ENCODE assay signal across 24 mouse cellular contexts in the genomic region with DNA sequence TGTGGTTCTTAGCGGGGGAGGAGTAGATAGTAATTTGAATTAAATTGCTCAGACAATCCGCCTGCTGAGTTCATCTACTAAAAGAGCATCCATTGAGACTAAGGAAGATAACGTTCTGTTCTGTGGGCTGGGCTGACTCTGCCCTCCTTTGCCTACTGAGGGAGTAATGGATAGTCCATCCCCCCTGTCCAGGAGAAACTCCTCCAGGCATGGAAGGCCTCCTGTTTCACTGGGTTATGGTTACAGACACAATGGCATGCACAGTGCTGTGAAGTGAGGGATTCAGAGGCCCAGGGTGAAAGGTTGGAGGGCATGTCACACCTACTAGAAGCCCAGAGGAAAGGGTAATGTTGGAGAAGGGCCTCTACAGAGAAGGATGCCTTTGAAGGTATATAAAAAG.
A peak's percentile ranks its signal among the peaks of the same experiment; 100 is the strongest.
DNase-seq lines count a peak whose midpoint lies in the region; ATAC-seq and TF ChIP-seq lines count a peak whose summit lies in the region.
"Had no signal": no experiment of that assay in that cellular context is flagged by ENCODE, and none has a peak within 500 bp of the region (broad histone marks: within the 10 kb centered on the region; RNA-seq: fewer than 3 reads in every experiment).

No protein-coding gene starts in this region.

- no peak overlapping the region for H3K4me2 ChIP-seq in forebrain, embryonic 12.5 days
- no peak overlapping the region for H3K4me2 ChIP-seq in forebrain, embryonic 11.5 days (ENCODE audit: low read depth, low read length, severe bottlenecking)
- no peak overlapping the region for H3K4me2 ChIP-seq in kidney, postnatal 0 days (ENCODE audit: low read length)
- no peak overlapping the region for H3K4me2 ChIP-seq in hindbrain, embryonic 14.5 days (replicated peaks)
- no peak overlapping the region for H3K4me2 ChIP-seq in neural tube, embryonic 14.5 days (ENCODE audit: low read depth, low read length)
- H3K4me2 ChIP-seq: heart, embryonic 15.5 days; intestine, embryonic 15.5 days; limb, embryonic 13.5 days; liver, embryonic 12.5 days had no signal

- no peaks in the 10 kb centered on the region for H3K4me1 ChIP-seq in forebrain, embryonic 12.5 days
- no peaks in the 10 kb centered on the region for H3K4me1 ChIP-seq in forebrain, embryonic 11.5 days (replicated peaks; ENCODE audit: control insufficient read depth, insufficient read depth, low read length)
- no peaks in the 10 kb centered on the region for H3K4me1 ChIP-seq in kidney, postnatal 0 days (replicated peaks; ENCODE audit: insufficient read depth, low read length)
- no peaks in the 10 kb centered on the region; the same call in 1 of the 2 replicates for H3K4me1 ChIP-seq in hindbrain, embryonic 14.5 days (replicated peaks; ENCODE audit: control insufficient read depth, insufficient read depth, low read length)
- H3K4me1 ChIP-seq in neural tube, embryonic 14.5 days (ENCODE audit: control insufficient read depth, insufficient read depth, low read length) = peaks cover 3% of the 10 kb centered on the region; the same call in 1 of the 2 replicates
- H3K4me1 ChIP-seq: heart, embryonic 15.5 days; intestine, embryonic 15.5 days; limb, embryonic 13.5 days; liver, embryonic 12.5 days; midbrain, embryonic 10.5 days had no signal

- no peak for TF ChIP-seq CTCF in kidney, postnatal 0 days (IDR thresholded peaks at IDR 0.05; ENCODE audit: low read depth)

- no peak for DNase-seq in forebrain, embryonic 11.5 days (ENCODE audit: low spot score)
- peak; percentile 73 for DNase-seq in kidney, postnatal 0 days (ENCODE audit: low spot score)
- no peak for DNase-seq in kidney, postnatal 14 days
- DNase-seq in hindbrain, embryonic 14.5 days (ENCODE audit: low spot score) = no peak
- DNase-seq in spleen, adult 18-20 months = no peak
- no peak for DNase-seq in testis, postnatal 10 days (ENCODE audit: low spot score)
- DNase-seq: adrenal gland, postnatal 10 days; cerebellum, adult 2 months; cerebellum, postnatal 36 days; gastrocnemius, postnatal 36 days; heart, adult 2 months; heart, postnatal 4 days; kidney, postnatal 4 days; lung, adult 18-20 months; lung, postnatal 10 days had no signal

- no peaks in the 10 kb centered on the region for H3K36me3 ChIP-seq in forebrain, embryonic 12.5 days (replicated peaks)
- H3K36me3 ChIP-seq in forebrain, embryonic 11.5 days (ENCODE audit: control insufficient read depth, insufficient read depth, low read length) = no peaks in the 10 kb centered on the region
- no peaks in the 10 kb centered on the region for H3K36me3 ChIP-seq in kidney, postnatal 0 days (ENCODE audit: insufficient read depth, low read length)
- H3K36me3 ChIP-seq in hindbrain, embryonic 14.5 days (replicated peaks; ENCODE audit: control insufficient read depth, insufficient read depth) = no peaks in the 10 kb centered on the region
- no peaks in the 10 kb centered on the region for H3K36me3 ChIP-seq in neural tube, embryonic 14.5 days (ENCODE audit: control insufficient read depth, insufficient read depth, low read length)
- H3K36me3 ChIP-seq: forebrain, embryonic 10.5 days; heart, embryonic 15.5 days; intestine, embryonic 15.5 days; limb, embryonic 13.5 days; liver, embryonic 12.5 days; midbrain, embryonic 10.5 days had no signal

- WGBS in forebrain, embryonic 12.5 days = 49% methylated on average over 3 of the region's 3 CpGs
- WGBS in forebrain, embryonic 11.5 days = 62% methylated on average over 3 of the region's 3 CpGs
- WGBS in kidney, postnatal 0 days = 50% methylated on average over 3 of the region's 3 CpGs
- WGBS in hindbrain, embryonic 14.5 days = 56% methylated on average over 3 of the region's 3 CpGs
- WGBS in neural tube, embryonic 14.5 days = 26% methylated on average over 3 of the region's 3 CpGs

- H3K9ac ChIP-seq in forebrain, embryonic 12.5 days = no peak overlapping the region
- H3K9ac ChIP-seq in forebrain, embryonic 11.5 days (ENCODE audit: low read length) = no peak overlapping the region
- no peak overlapping the region for H3K9ac ChIP-seq in kidney, postnatal 0 days (ENCODE audit: low read depth, low read length)
- H3K9ac ChIP-seq in hindbrain, embryonic 14.5 days = no peak overlapping the region
- H3K9ac ChIP-seq in neural tube, embryonic 14.5 days (replicated peaks; ENCODE audit: low read depth, low read length) = no peak overlapping the region
- H3K9ac ChIP-seq: heart, embryonic 15.5 days; intestine, embryonic 15.5 days; limb, embryonic 13.5 days; liver, embryonic 12.5 days had no signal

- peak; percentile 20 for ATAC-seq in forebrain, embryonic 12.5 days (ENCODE audit: low FRiP score)
- ATAC-seq in forebrain, embryonic 11.5 days (replicated peaks; ENCODE audit: low FRiP score) = no peak
- peak; percentile 74 for ATAC-seq in kidney, postnatal 0 days (replicated peaks; ENCODE audit: low FRiP score, low read depth)
- peak; percentile 46; the same call in 1 of the 2 replicates for ATAC-seq in hindbrain, embryonic 14.5 days (ENCODE audit: low FRiP score)
- ATAC-seq in neural tube, embryonic 14.5 days (ENCODE audit: low read depth) = peak; percentile 76; the same call in 1 of the 2 replicates
- ATAC-seq: intestine, embryonic 15.5 days; liver, embryonic 12.5 days had no signal

- no peak overlapping the region for H3K27ac ChIP-seq in forebrain, embryonic 12.5 days
- no peak overlapping the region for H3K27ac ChIP-seq in forebrain, embryonic 11.5 days (ENCODE audit: low read depth, low read length)
- no peak overlapping the region for H3K27ac ChIP-seq in kidney, postnatal 0 days
- H3K27ac ChIP-seq in hindbrain, embryonic 14.5 days = no peak overlapping the region
- no peak overlapping the region for H3K27ac ChIP-seq in neural tube, embryonic 14.5 days (ENCODE audit: low read depth, low read length)
- H3K27ac ChIP-seq: forebrain, embryonic 10.5 days; heart, adult 2 months; heart, embryonic 15.5 days; intestine, embryonic 15.5 days; limb, embryonic 13.5 days; liver, embryonic 12.5 days; midbrain, embryonic 10.5 days; stomach, postnatal 0 days had no signal

- H3K9me3 ChIP-seq in forebrain, embryonic 12.5 days = no peaks in the 10 kb centered on the region
- no peaks in the 10 kb centered on the region for H3K9me3 ChIP-seq in forebrain, embryonic 11.5 days (ENCODE audit: control insufficient read depth, low read length)
- H3K9me3 ChIP-seq in kidney, postnatal 0 days (replicated peaks; ENCODE audit: low read length) = no peaks in the 10 kb centered on the region
- no peaks in the 10 kb centered on the region for H3K9me3 ChIP-seq in hindbrain, embryonic 14.5 days (ENCODE audit: control insufficient read depth, low read length)
- H3K9me3 ChIP-seq in neural tube, embryonic 14.5 days (ENCODE audit: control insufficient read depth, low read length) = no peaks in the 10 kb centered on the region
- H3K9me3 ChIP-seq: forebrain, embryonic 10.5 days; heart, embryonic 15.5 days; intestine, embryonic 15.5 days; limb, embryonic 13.5 days; liver, embryonic 12.5 days; midbrain, embryonic 10.5 days had no signal

- no peak overlapping the region for H3K4me3 ChIP-seq in forebrain, embryonic 12.5 days (replicated peaks)
- H3K4me3 ChIP-seq in forebrain, embryonic 11.5 days (ENCODE audit: low read depth, low read length) = no peak overlapping the region
- no peak overlapping the region for H3K4me3 ChIP-seq in kidney, postnatal 0 days (replicated peaks; ENCODE audit: low read depth, low read length)
- no peak overlapping the region for H3K4me3 ChIP-seq in hindbrain, embryonic 14.5 days (replicated peaks; ENCODE audit: low read length)
- H3K4me3 ChIP-seq in neural tube, embryonic 14.5 days (ENCODE audit: low read depth, low read length) = no peak overlapping the region
- H3K4me3 ChIP-seq: forebrain, embryonic 10.5 days; heart, adult 2 months; heart, embryonic 15.5 days; intestine, embryonic 15.5 days; limb, embryonic 13.5 days; liver, embryonic 12.5 days; midbrain, embryonic 10.5 days had no signal

- H3K27me3 ChIP-seq in forebrain, embryonic 12.5 days = no peaks in the 10 kb centered on the region
- no peaks in the 10 kb centered on the region for H3K27me3 ChIP-seq in forebrain, embryonic 11.5 days (ENCODE audit: control insufficient read depth, insufficient read depth, low read length)
- H3K27me3 ChIP-seq in kidney, postnatal 0 days (ENCODE audit: insufficient read depth, low read length) = no peaks in the 10 kb centered on the region
- no peaks in the 10 kb centered on the region for H3K27me3 ChIP-seq in hindbrain, embryonic 14.5 days (ENCODE audit: control insufficient read depth, insufficient read depth, low read length)
- H3K27me3 ChIP-seq in neural tube, embryonic 14.5 days (ENCODE audit: control insufficient read depth, insufficient read depth, low read length) = no peaks in the 10 kb centered on the region
- H3K27me3 ChIP-seq: heart, embryonic 15.5 days; intestine, embryonic 15.5 days; limb, embryonic 13.5 days; liver, embryonic 12.5 days had no signal
